12 mouse cellular contexts compared by ENCODE assay signal in the genomic region with DNA sequence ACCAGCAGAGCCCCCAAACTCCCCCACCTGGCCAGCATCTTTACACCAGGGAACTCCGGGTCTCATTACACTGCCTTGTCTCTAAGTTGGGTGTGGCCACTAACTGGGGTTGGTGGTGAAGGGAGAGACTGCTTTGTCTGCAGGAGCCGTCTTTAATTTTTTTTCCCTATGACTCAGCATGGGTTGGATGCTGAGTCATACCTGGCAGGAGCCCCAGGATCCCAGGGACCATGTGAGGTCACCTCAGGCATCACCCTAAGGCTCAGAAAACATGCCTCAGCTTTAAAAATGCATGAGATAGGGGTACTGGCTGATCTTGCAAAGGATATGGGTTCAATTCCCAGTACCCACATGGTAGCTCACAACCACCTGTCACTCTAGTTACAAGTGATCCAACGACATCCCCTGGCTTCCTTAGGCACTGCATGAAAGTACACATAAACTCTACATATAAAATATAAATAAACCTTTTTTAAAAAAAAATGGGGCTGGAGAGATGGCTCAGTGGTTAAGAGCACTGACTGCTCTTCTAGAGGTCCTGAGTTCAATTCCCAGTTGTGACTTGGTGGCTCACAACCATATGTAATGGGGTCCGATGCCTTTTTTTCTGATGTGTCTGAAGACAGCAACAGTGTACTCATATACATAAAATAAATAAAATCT. TPM values are rescaled to one million over a fixed set of nuclear protein-coding genes. Genes with fewer than 3 reads are reported as not detected.
DNase-seq lines count a peak whose midpoint lies in the region; ATAC-seq lines count a peak whose summit lies in the region.
"Had no signal": no experiment of that assay in that cellular context is flagged by ENCODE, and none has a peak within 500 bp of the region (broad histone marks: within the 10 kb centered on the region; RNA-seq: fewer than 3 reads in every experiment).

No protein-coding gene starts in this region.

- peak; percentile 13 to 15 for DNase-seq in urinary bladder, adult 18-20 months (ENCODE audit: low spot score in 2 of 2)
- no peak for DNase-seq in urinary bladder, postnatal 10 days (ENCODE audit: low spot score)
- DNase-seq in MN1 (ENCODE audit: low spot score) = peak; percentile 69
- DNase-seq in c-Kit-positive CD71-positive TER-119-negative erythroid progenitor cells, embryonic 14.5 days (ENCODE audit: low read depth) = peak; percentile 33
- peak; percentile 47 for DNase-seq in skeletal muscle tissue, adult 2 months (ENCODE audit: low read depth, low spot score)
- DNase-seq in kidney, adult 11 months = no peak
- no peak for DNase-seq in thymus, postnatal 4 days
- DNase-seq: layer of hippocampus, postnatal 36 days had no signal

- no peak overlapping the region for H3K27ac ChIP-seq in kidney, embryonic 16.5 days (ENCODE audit: low read length)
- H3K27ac ChIP-seq: embryonic facial prominence, embryonic 10.5 days; intestine, embryonic 15.5 days; midbrain, embryonic 13.5 days had no signal

- no peaks in the 10 kb centered on the region for H3K36me3 ChIP-seq in kidney, embryonic 16.5 days (ENCODE audit: insufficient read depth, low read length)
- H3K36me3 ChIP-seq: embryonic facial prominence, embryonic 10.5 days; intestine, embryonic 15.5 days; midbrain, embryonic 13.5 days had no signal

- H3K4me2 ChIP-seq in kidney, embryonic 16.5 days (replicated peaks; ENCODE audit: low read depth, low read length) = no peak overlapping the region
- H3K4me2 ChIP-seq: intestine, embryonic 15.5 days; midbrain, embryonic 13.5 days had no signal

- no peak overlapping the region for H3K9ac ChIP-seq in kidney, embryonic 16.5 days (replicated peaks; ENCODE audit: low read length)
- H3K9ac ChIP-seq: intestine, embryonic 15.5 days; midbrain, embryonic 13.5 days had no signal

- 51% methylated on average over 4 of the region's 4 CpGs for WGBS in kidney, embryonic 16.5 days

- no peak for ATAC-seq in kidney, embryonic 16.5 days (ENCODE audit: low FRiP score, low TSS enrichment)
- ATAC-seq: intestine, embryonic 15.5 days; midbrain, embryonic 13.5 days had no signal

- H3K27me3 ChIP-seq in kidney, embryonic 16.5 days (ENCODE audit: insufficient read depth, low read length) = no peaks in the 10 kb centered on the region
- H3K27me3 ChIP-seq: intestine, embryonic 15.5 days; midbrain, embryonic 13.5 days had no signal

- H3K4me1 ChIP-seq in kidney, embryonic 16.5 days (ENCODE audit: insufficient read depth, low read length) = no peaks in the 10 kb centered on the region
- H3K4me1 ChIP-seq: embryonic facial prominence, embryonic 10.5 days; intestine, embryonic 15.5 days; midbrain, embryonic 13.5 days had no signal

- H3K4me3 ChIP-seq in kidney, embryonic 16.5 days (ENCODE audit: low read length) = no peak overlapping the region
- H3K4me3 ChIP-seq: embryonic facial prominence, embryonic 10.5 days; intestine, embryonic 15.5 days; midbrain, embryonic 13.5 days had no signal

- no peaks in the 10 kb centered on the region for H3K9me3 ChIP-seq in kidney, embryonic 16.5 days (ENCODE audit: low read length)
- H3K9me3 ChIP-seq: embryonic facial prominence, embryonic 10.5 days; intestine, embryonic 15.5 days; midbrain, embryonic 13.5 days had no signal

RNA-seq across cellular contexts. Expression of a gene that starts 50.2 kb away (rescaled TPM):
- 1.8 and 2.3 TPM in 2 replicates for polyA plus RNA-seq in kidney, embryonic 16.5 days (2015; fragmentation: Nextera tagmentation; extraction: Ambion mirVana)

RNA-seq across cellular contexts. Expression of a gene that starts 52.1 kb away (rescaled TPM):
- polyA plus RNA-seq in kidney, embryonic 16.5 days (2015; fragmentation: Nextera tagmentation; extraction: Ambion mirVana) = 0.45 and 0.46 TPM in 2 replicates

RNA-seq across cellular contexts. Expression of a gene that starts 59.9 kb away (rescaled TPM):
- 7.3 and 7.4 TPM in 2 replicates for polyA plus RNA-seq in kidney, embryonic 16.5 days (2015; fragmentation: Nextera tagmentation; extraction: Ambion mirVana)

Comparison
In these comparisons a context has a peak if more than half of its experiments do, and no peak if none do; other contexts are left out.
1. DNase-seq: peak in urinary bladder, adult 18-20 months (2 of 2), MN1 (single experiment), c-Kit-positive CD71-positive TER-119-negative erythroid progenitor cells, embryonic 14.5 days (single experiment) and skeletal muscle tissue, adult 2 months (single experiment); none in urinary bladder, postnatal 10 days (single experiment), kidney, adult 11 months (single experiment) and thymus, postnatal 4 days (single experiment).